Mouse (Mus musculus): ENCODE results near the gene Arv1. TPM values are rescaled to one million over a fixed set of nuclear protein-coding genes. Genes with fewer than 3 reads are reported as not detected.
A peak's percentile ranks its signal among the peaks of the same experiment; 100 is the strongest.

Gene Arv1
- 32.8 and 33.3 TPM in 2 replicates for polyA plus RNA-seq (2015; fragmentation: Nextera tagmentation; extraction: Ambion mirVana)

- WGBS: under 1% methylated on average over 58 of the region's 59 CpGs
- peak within 1 kb of the TSS; percentile 94 for H3K4me3 ChIP-seq
Observed at GRCm38 (mm10) chr8:124721862-124722515, at the start of gene Arv1, which contains the start of gene Ttc13. TSS of gene Arv1 (plus strand) at chr8:124722139. TSS of gene Ttc13 (minus strand) at chr8:124721983.

GRCm38 (mm10) chr8:124672345-124672744 lies 49.6 kb upstream of the Arv1 start:
- peaks cover 62% of the 10 kb centered on the region for H3K36me3 ChIP-seq
- H3K9me3 ChIP-seq: no peaks in the 10 kb centered on the region
- H3K4me3 ChIP-seq: no peak overlapping the region
- H3K4me1 ChIP-seq (replicated peaks): 0 out of 2 replicates have a peak, but pooled peaks cover 3% of the 10 kb centered on the region
- H3K27me3 ChIP-seq: no peaks in the 10 kb centered on the region
- 94% methylated on average over 2 of the region's 2 CpGs for WGBS
- no peak overlapping the region for H3K9ac ChIP-seq
- no peak overlapping the region for H3K27ac ChIP-seq
- ATAC-seq (ENCODE audit: low FRiP score): no peak
- H3K4me2 ChIP-seq: no peak overlapping the region

More at GRCm38 (mm10) chr8:124721862-124722515, at the start of gene Arv1, which contains the start of gene Ttc13:
- Histone ChIP-seq H3K4me1 (replicated peaks) (peaks cover 28% of the 10 kb centered on the region), H3K27ac (peak within 1 kb of the TSS; percentile 81), H3K4me2 (peak within 1 kb of the TSS; percentile 93), H3K9ac (peak within 1 kb of the TSS; percentile 94), H3K9me3 (no peaks in the 10 kb centered on the region), H3K36me3 (peaks cover 22% of the 10 kb centered on the region), H3K27me3 (no peaks in the 10 kb centered on the region)
- ATAC-seq (ENCODE audit: low FRiP score): peak; percentile 99

- ATAC-seq (ENCODE audit: low FRiP score): 0 out of 2 replicates have a peak, but pooled peaks have one; percentile 2
- no peaks in the 10 kb centered on the region for H3K27me3 ChIP-seq
- peak overlapping the region; percentile 53 for H3K9ac ChIP-seq
- H3K27ac ChIP-seq: 0 out of 2 replicates have a peak overlapping the region, but pooled peaks have one; percentile 73
- 91% methylated on average over 4 of the region's 4 CpGs for WGBS
- no peak overlapping the region for H3K4me3 ChIP-seq
- H3K4me1 ChIP-seq (replicated peaks): 0 out of 2 replicates have a peak, but pooled peaks cover 3% of the 10 kb centered on the region
- H3K4me2 ChIP-seq: no peak overlapping the region
- no peaks in the 10 kb centered on the region for H3K9me3 ChIP-seq
- peaks cover 87% of the 10 kb centered on the region for H3K36me3 ChIP-seq
Observed at GRCm38 (mm10) chr8:124676661-124677060, 45.3 kb upstream of the Arv1 start.

- Histone ChIP-seq H3K27me3 (no peaks in the 10 kb centered on the region), H3K36me3 (peaks cover 88% of the 10 kb centered on the region), H3K27ac (peak overlapping the region; percentile 73), H3K9ac (peak overlapping the region; percentile 53), H3K4me2 (no peak overlapping the region), H3K4me3 (no peak overlapping the region), H3K9me3 (no peaks in the 10 kb centered on the region), H3K4me1 (replicated peaks) (0 out of 2 replicates have a peak, but pooled peaks cover 3% of the 10 kb centered on the region)
- 0 out of 2 replicates have a peak, but pooled peaks have one; percentile 40 for ATAC-seq (ENCODE audit: low FRiP score)
- WGBS: 83% methylated on average over 7 of the region's 7 CpGs
Observed at GRCm38 (mm10) chr8:124677078-124677477, 44.9 kb upstream of the Arv1 start.

GRCm38 (mm10) chr8:124677486-124677885 lies 44.5 kb upstream of the Arv1 start:
- Histone ChIP-seq H3K27ac (peak overlapping the region; percentile 73), H3K9ac (peak overlapping the region; percentile 53), H3K4me1 (replicated peaks) (0 out of 2 replicates have a peak, but pooled peaks cover 3% of the 10 kb centered on the region), H3K4me3 (no peak overlapping the region), H3K9me3 (no peaks in the 10 kb centered on the region), H3K36me3 (peaks cover 88% of the 10 kb centered on the region), H3K27me3 (no peaks in the 10 kb centered on the region), H3K4me2 (no peak overlapping the region)
- WGBS: 54% methylated on average over 12 of the region's 12 CpGs
- peak; percentile 82 for ATAC-seq (ENCODE audit: low FRiP score)

- H3K27me3 ChIP-seq: no peaks in the 10 kb centered on the region
- H3K4me1 ChIP-seq (replicated peaks): 0 out of 2 replicates have a peak, but pooled peaks cover 3% of the 10 kb centered on the region
- no peaks in the 10 kb centered on the region for H3K9me3 ChIP-seq
- peaks cover 88% of the 10 kb centered on the region for H3K36me3 ChIP-seq
- WGBS: 96% methylated on average over 13 of the region's 13 CpGs
- H3K27ac ChIP-seq: no peak overlapping the region
- no peak overlapping the region for H3K9ac ChIP-seq
- no peak overlapping the region for H3K4me3 ChIP-seq
- H3K4me2 ChIP-seq: no peak overlapping the region
- no peak for ATAC-seq (ENCODE audit: low FRiP score)
Observed at GRCm38 (mm10) chr8:124678246-124678645, 43.7 kb upstream of the Arv1 start.

GRCm38 (mm10) chr8:124681077-124681791 lies 40.7 kb upstream of the Arv1 start:
- no peak overlapping the region for H3K27ac ChIP-seq
- 82% methylated on average over 10 of the region's 10 CpGs for WGBS
- H3K9ac ChIP-seq: no peak overlapping the region
- no peak for ATAC-seq (ENCODE audit: low FRiP score)
- 0 out of 2 replicates have a peak, but pooled peaks cover 3% of the 10 kb centered on the region for H3K4me1 ChIP-seq (replicated peaks)
- H3K9me3 ChIP-seq: no peaks in the 10 kb centered on the region
- H3K4me3 ChIP-seq: no peak overlapping the region
- no peak overlapping the region for H3K4me2 ChIP-seq
- no peaks in the 10 kb centered on the region for H3K27me3 ChIP-seq
- peaks cover 90% of the 10 kb centered on the region for H3K36me3 ChIP-seq

- Histone ChIP-seq H3K27me3 (no peaks in the 10 kb centered on the region), H3K9ac (no peak overlapping the region), H3K27ac (no peak overlapping the region), H3K9me3 (no peaks in the 10 kb centered on the region), H3K4me2 (no peak overlapping the region), H3K36me3 (peaks cover 89% of the 10 kb centered on the region), H3K4me1 (replicated peaks) (0 out of 2 replicates have a peak, but pooled peaks cover 3% of the 10 kb centered on the region), H3K4me3 (no peak overlapping the region)
- WGBS: 82% methylated on average over 10 of the region's 10 CpGs
- ATAC-seq (ENCODE audit: low FRiP score): no peak
Observed at GRCm38 (mm10) chr8:124681792-124682157, 40.2 kb upstream of the Arv1 start.

GRCm38 (mm10) chr8:124682218-124682617 lies 39.7 kb upstream of the Arv1 start:
- no peak for ATAC-seq (ENCODE audit: low FRiP score)
- Histone ChIP-seq H3K9ac (no peak overlapping the region), H3K9me3 (no peaks in the 10 kb centered on the region), H3K4me1 (replicated peaks) (0 out of 2 replicates have a peak, but pooled peaks cover 1% of the 10 kb centered on the region), H3K4me2 (no peak overlapping the region), H3K4me3 (no peak overlapping the region), H3K36me3 (peaks cover 89% of the 10 kb centered on the region), H3K27me3 (no peaks in the 10 kb centered on the region), H3K27ac (no peak overlapping the region)
- WGBS: 86% methylated on average over 10 of the region's 10 CpGs

GRCm38 (mm10) chr8:124688899-124689298 lies 33.0 kb upstream of the Arv1 start:
- no peak overlapping the region for H3K27ac ChIP-seq
- H3K9me3 ChIP-seq: no peaks in the 10 kb centered on the region
- H3K36me3 ChIP-seq: peaks cover 76% of the 10 kb centered on the region
- H3K4me2 ChIP-seq: no peak overlapping the region
- H3K9ac ChIP-seq: no peak overlapping the region
- no peaks in the 10 kb centered on the region for H3K27me3 ChIP-seq
- H3K4me1 ChIP-seq (replicated peaks): no peaks in the 10 kb centered on the region
- 94% methylated on average over 13 of the region's 13 CpGs for WGBS
- ATAC-seq (ENCODE audit: low FRiP score): no peak
- H3K4me3 ChIP-seq: no peak overlapping the region

GRCm38 (mm10) chr8:124691706-124692105 lies 30.2 kb upstream of the Arv1 start:
- Histone ChIP-seq H3K4me1 (replicated peaks) (no peaks in the 10 kb centered on the region), H3K4me2 (no peak overlapping the region), H3K4me3 (no peak overlapping the region), H3K27ac (no peak overlapping the region), H3K9me3 (no peaks in the 10 kb centered on the region), H3K36me3 (peaks cover 77% of the 10 kb centered on the region), H3K9ac (no peak overlapping the region), H3K27me3 (no peaks in the 10 kb centered on the region)
- ATAC-seq (ENCODE audit: low FRiP score): no peak
- WGBS: 98% methylated on average over 4 of the region's 4 CpGs

GRCm38 (mm10) chr8:124695424-124696100 lies 26.4 kb upstream of the Arv1 start:
- H3K9me3 ChIP-seq: no peaks in the 10 kb centered on the region
- WGBS: 92% methylated on average over 22 of the region's 22 CpGs
- H3K27ac ChIP-seq: no peak overlapping the region
- H3K9ac ChIP-seq: no peak overlapping the region
- H3K27me3 ChIP-seq: no peaks in the 10 kb centered on the region
- H3K36me3 ChIP-seq: peaks cover 87% of the 10 kb centered on the region
- H3K4me3 ChIP-seq: no peak overlapping the region
- no peak overlapping the region for H3K4me2 ChIP-seq
- ATAC-seq (ENCODE audit: low FRiP score): no peak
- no peaks in the 10 kb centered on the region for H3K4me1 ChIP-seq (replicated peaks)
